Mouse (Mus musculus): Measurements from ENCODE around the gene Gm17535. TPM values are rescaled to one million over a fixed set of nuclear protein-coding genes. Genes with fewer than 3 reads are reported as not detected.
"Not testable (repeated sequence)": the region's sequence is repeated elsewhere in the genome, so short reads cannot be mapped to it uniquely, and the experiment has no call there.

The Gm17535 gene
- polyA plus RNA-seq, 1 experiment from 2014 or later: not detected

DNA sequence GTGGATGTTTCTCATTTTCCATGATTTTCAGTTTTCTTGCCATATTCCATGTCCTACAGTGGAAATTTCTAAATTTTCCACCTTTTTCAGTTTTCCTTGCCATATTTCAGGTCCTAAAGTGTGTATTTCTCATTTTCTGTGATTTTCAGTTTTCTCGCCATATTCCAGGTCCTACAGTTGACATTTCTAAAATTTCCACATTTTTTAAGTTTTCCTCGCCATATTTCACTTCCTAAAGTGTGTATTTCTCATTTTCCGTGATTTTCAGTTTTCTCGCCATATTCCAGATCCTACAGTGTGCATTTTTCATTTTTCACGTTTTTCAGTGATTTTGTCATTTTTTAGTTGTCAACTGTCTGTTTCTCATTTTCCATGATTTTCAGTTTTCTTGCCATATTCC lies 25.1 kb upstream of the Gm17535 start:
- H3K9me3 ChIP-seq (ENCODE audit: control insufficient read depth, low read length); H3K9ac ChIP-seq (replicated peaks; ENCODE audit: low read length); H3K4me1 ChIP-seq (ENCODE audit: control insufficient read depth, insufficient read depth, low read length); H3K36me3 ChIP-seq (ENCODE audit: control insufficient read depth, insufficient read depth, low read length); H3K4me2 ChIP-seq (ENCODE audit: low read length); H3K27ac ChIP-seq (replicated peaks; ENCODE audit: low read depth, low read length); H3K4me3 ChIP-seq (replicated peaks; ENCODE audit: low read depth, low read length); H3K27me3 ChIP-seq (ENCODE audit: control insufficient read depth, insufficient read depth, low read length); DNase-seq: not testable (repeated sequence)
- ATAC-seq (ENCODE audit: low FRiP score, low TSS enrichment): peak; percentile 51
- no CpG with 5 or more reads among the region's 5 CpGs for WGBS

DNA sequence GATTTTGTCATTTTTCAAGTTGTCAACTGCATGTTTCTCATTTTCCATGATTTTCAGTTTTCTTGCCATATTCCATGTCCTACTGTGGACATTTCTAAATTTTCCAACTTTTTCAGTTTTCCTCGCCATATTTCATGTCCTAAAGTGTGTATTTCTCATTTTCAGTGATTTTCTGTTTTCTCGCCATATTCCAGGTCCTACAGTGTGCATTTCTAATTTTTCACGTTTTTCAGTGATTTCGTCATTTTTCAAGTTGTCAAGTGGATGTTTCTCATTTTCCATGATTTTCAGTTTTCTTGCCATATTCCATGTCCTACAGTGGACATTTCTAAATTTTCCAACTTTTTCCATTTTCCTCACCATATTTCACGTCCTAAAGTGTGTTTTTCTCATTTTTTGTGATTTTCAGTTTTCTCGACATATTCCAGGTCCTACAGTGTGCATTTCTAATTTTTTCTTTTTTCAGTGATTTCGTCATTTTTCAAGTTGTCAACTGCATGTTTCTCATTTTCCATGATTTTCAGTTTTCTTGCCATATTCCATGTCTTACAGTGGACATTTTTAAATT lies 22.3 kb upstream of the Gm17535 start:
- not testable (repeated sequence) for H3K36me3 ChIP-seq (ENCODE audit: control insufficient read depth, insufficient read depth, low read length); ATAC-seq (ENCODE audit: low FRiP score, low TSS enrichment); H3K4me1 ChIP-seq (ENCODE audit: control insufficient read depth, insufficient read depth, low read length); DNase-seq; H3K4me3 ChIP-seq (replicated peaks; ENCODE audit: low read depth, low read length); H3K27ac ChIP-seq (replicated peaks; ENCODE audit: low read depth, low read length); H3K4me2 ChIP-seq (ENCODE audit: low read length); H3K27me3 ChIP-seq (ENCODE audit: control insufficient read depth, insufficient read depth, low read length); H3K9ac ChIP-seq (replicated peaks; ENCODE audit: low read length); H3K9me3 ChIP-seq (ENCODE audit: control insufficient read depth, low read length)
- 82% methylated on average over 2 of the region's 7 CpGs for WGBS

DNA sequence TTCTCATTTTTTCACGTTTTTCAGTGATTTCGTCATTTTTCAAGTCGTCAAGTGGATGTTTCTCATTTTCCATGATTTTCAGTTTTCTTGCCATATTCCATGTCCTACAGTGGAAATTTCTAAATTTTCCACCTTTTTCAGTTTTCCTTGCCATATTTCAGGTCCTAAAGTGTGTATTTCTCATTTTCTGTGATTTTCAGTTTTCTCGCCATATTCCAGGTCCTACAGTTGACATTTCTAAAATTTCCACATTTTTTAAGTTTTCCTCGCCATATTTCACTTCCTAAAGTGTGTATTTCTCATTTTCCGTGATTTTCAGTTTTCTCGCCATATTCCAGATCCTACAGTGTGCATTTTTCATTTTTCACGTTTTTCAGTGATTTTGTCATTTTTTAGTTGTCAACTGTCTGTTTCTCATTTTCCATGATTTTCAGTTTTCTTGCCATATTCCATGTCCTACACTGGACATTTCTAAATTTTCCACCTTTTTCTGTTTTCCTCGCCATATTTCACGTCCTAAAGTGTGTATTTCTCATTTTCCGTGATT lies 21.6 kb upstream of the Gm17535 start, which contains the start of gene Gm10721:
Gm10721 (plus strand) TSS at position 408 of the 547 bp plus-strand sequence.
- H3K4me2 ChIP-seq (ENCODE audit: low read length); H3K9ac ChIP-seq (replicated peaks; ENCODE audit: low read length); H3K27me3 ChIP-seq (ENCODE audit: control insufficient read depth, insufficient read depth, low read length); DNase-seq; H3K36me3 ChIP-seq (ENCODE audit: control insufficient read depth, insufficient read depth, low read length); H3K4me1 ChIP-seq (ENCODE audit: control insufficient read depth, insufficient read depth, low read length); H3K4me3 ChIP-seq (replicated peaks; ENCODE audit: low read depth, low read length); H3K27ac ChIP-seq (replicated peaks; ENCODE audit: low read depth, low read length); H3K9me3 ChIP-seq (ENCODE audit: control insufficient read depth, low read length): not testable (repeated sequence)
- peak; percentile 65 for ATAC-seq (ENCODE audit: low FRiP score, low TSS enrichment)
- no CpG with 5 or more reads among the region's 11 CpGs for WGBS

DNA sequence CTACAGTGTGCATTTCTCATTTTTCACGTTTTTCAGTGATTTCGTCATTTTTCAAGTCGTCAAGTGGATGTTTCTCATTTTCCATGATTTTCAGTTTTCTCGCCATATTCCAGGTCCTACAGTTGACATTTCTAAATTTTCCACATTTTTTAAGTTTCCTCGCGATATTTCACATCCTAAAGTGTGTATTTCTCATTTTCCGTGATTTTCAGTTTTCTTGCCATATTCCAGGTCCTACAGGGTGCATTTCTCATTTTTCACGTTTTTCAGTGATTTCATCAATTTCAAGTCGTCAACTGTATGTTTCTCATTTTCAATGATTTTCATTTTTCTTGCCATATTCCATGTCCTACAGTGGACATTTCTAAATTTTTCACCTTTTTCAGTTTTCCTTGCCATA lies 19.0 kb upstream of the Gm17535 start, which contains the start of gene Gm10720:
Gm10720 (plus strand) TSS at position 301 of the 400 bp plus-strand sequence.
- WGBS: 62% methylated on average over 4 of the region's 9 CpGs
- H3K27ac ChIP-seq (replicated peaks; ENCODE audit: low read depth, low read length); H3K9me3 ChIP-seq (ENCODE audit: control insufficient read depth, low read length); DNase-seq; H3K27me3 ChIP-seq (ENCODE audit: control insufficient read depth, insufficient read depth, low read length); H3K4me2 ChIP-seq (ENCODE audit: low read length); ATAC-seq (ENCODE audit: low FRiP score, low TSS enrichment); H3K9ac ChIP-seq (replicated peaks; ENCODE audit: low read length); H3K36me3 ChIP-seq (ENCODE audit: control insufficient read depth, insufficient read depth, low read length); H3K4me3 ChIP-seq (replicated peaks; ENCODE audit: low read depth, low read length); H3K4me1 ChIP-seq (ENCODE audit: control insufficient read depth, insufficient read depth, low read length): not testable (repeated sequence)

DNA sequence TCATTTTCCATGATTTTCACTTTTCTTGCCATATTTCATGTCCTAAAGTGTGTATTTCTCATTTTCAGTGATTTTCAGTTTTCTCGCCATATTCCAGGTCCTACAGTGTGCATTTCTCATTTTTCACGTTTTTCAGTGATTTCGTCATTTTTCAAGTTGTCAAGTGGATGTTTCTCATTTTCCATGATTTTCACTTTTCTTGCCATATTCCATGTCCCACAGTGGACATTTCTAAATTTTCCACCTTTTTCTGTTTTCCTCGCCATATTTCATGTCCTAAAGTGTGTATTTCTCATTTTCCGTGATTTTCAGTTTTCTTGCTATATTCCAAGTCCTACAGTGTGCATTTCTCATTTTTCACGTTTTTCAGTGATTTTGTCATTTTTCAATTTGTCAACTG lies 18.5 kb upstream of the Gm17535 start:
- 77% methylated on average over 4 of the region's 6 CpGs for WGBS
- H3K36me3 ChIP-seq (ENCODE audit: control insufficient read depth, insufficient read depth, low read length); H3K4me3 ChIP-seq (replicated peaks; ENCODE audit: low read depth, low read length); H3K27ac ChIP-seq (replicated peaks; ENCODE audit: low read depth, low read length); DNase-seq; ATAC-seq (ENCODE audit: low FRiP score, low TSS enrichment); H3K4me1 ChIP-seq (ENCODE audit: control insufficient read depth, insufficient read depth, low read length); H3K9me3 ChIP-seq (ENCODE audit: control insufficient read depth, low read length); H3K27me3 ChIP-seq (ENCODE audit: control insufficient read depth, insufficient read depth, low read length); H3K9ac ChIP-seq (replicated peaks; ENCODE audit: low read length); H3K4me2 ChIP-seq (ENCODE audit: low read length): not testable (repeated sequence)

DNA sequence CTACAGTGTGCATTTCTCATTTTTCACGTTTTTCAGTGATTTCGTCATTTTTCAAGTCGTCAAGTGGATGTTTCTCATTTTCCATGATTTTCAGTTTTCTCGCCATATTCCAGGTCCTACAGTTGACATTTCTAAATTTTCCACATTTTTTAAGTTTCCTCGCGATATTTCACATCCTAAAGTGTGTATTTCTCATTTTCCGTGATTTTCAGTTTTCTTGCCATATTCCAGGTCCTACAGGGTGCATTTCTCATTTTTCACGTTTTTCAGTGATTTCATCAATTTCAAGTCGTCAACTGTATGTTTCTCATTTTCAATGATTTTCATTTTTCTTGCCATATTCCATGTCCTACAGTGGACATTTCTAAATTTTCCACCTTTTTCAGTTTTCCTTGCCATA lies 17.3 kb upstream of the Gm17535 start, which contains the start of gene Gm10719:
Gm10719 (plus strand) TSS at position 301 of the 400 bp plus-strand sequence.
- not testable (repeated sequence) for H3K4me2 ChIP-seq (ENCODE audit: low read length); H3K4me1 ChIP-seq (ENCODE audit: control insufficient read depth, insufficient read depth, low read length); DNase-seq; ATAC-seq (ENCODE audit: low FRiP score, low TSS enrichment); H3K27ac ChIP-seq (replicated peaks; ENCODE audit: low read depth, low read length); H3K9ac ChIP-seq (replicated peaks; ENCODE audit: low read length); H3K36me3 ChIP-seq (ENCODE audit: control insufficient read depth, insufficient read depth, low read length); H3K4me3 ChIP-seq (replicated peaks; ENCODE audit: low read depth, low read length); H3K27me3 ChIP-seq (ENCODE audit: control insufficient read depth, insufficient read depth, low read length); H3K9me3 ChIP-seq (ENCODE audit: control insufficient read depth, low read length)
- 78% methylated on average over 1 of the region's 9 CpGs for WGBS

DNA sequence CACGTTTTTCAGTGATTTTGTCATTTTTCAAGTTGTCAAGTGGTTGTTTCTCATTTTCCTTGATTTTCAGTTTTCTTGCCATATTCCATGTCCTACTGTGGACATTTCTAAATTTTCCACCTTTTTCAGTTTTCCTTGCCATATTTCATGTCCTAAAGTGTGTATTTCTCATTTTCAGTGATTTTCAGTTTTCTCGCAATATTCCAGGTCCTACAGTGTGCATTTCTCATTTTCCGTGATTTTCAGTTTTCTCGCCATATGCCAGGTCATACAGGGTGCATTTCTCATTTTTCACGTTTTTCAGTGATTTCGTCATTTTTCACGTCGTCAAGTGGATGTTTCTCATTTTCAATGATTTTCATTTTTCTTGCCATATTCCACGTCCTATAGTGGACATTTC lies 15.5 kb upstream of the Gm17535 start:
- H3K4me3 ChIP-seq (replicated peaks; ENCODE audit: low read depth, low read length); DNase-seq; H3K4me2 ChIP-seq (ENCODE audit: low read length); H3K9me3 ChIP-seq (ENCODE audit: control insufficient read depth, low read length); ATAC-seq (ENCODE audit: low FRiP score, low TSS enrichment); H3K9ac ChIP-seq (replicated peaks; ENCODE audit: low read length); H3K27me3 ChIP-seq (ENCODE audit: control insufficient read depth, insufficient read depth, low read length); H3K27ac ChIP-seq (replicated peaks; ENCODE audit: low read depth, low read length); H3K4me1 ChIP-seq (ENCODE audit: control insufficient read depth, insufficient read depth, low read length); H3K36me3 ChIP-seq (ENCODE audit: control insufficient read depth, insufficient read depth, low read length): not testable (repeated sequence)
- 72% methylated on average over 9 of the region's 9 CpGs for WGBS

DNA sequence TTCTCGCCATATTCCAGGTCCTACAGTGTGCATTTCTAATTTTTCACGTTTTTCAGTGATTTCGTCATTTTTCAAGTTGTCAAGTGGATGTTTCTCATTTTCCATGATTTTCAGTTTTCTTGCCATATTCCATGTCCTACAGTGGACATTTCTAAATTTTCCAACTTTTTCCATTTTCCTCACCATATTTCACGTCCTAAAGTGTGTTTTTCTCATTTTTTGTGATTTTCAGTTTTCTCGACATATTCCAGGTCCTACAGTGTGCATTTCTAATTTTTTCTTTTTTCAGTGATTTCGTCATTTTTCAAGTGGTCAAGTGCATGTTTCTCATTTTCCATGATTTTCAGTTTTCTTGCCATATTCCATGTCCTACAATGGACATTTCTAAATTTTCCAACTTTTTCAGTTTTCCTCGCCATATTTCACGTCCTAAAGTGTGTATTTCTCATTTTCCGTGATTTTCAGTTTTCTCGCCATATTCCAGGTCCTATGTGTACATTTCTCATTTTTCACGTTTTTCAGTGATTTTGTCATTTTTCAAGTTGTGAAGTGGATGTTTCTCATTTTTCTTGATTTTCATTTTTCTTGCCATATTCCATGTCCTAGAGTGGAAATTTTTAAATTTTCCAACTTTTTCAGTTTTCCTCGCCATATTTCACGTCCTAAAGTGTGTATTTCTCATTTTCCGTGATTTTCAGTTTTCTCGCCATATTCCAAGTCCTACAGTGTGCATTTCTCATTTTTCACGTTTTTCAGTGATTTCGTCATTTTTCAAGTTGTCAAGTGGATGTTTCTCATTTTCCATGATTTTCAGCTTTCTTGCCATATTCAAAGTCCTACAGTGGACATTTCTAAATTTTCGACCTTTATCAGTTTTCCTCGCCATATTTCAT lies 14.3 kb upstream of the Gm17535 start:
- DNase-seq; H3K4me1 ChIP-seq (ENCODE audit: control insufficient read depth, insufficient read depth, low read length); H3K36me3 ChIP-seq (ENCODE audit: control insufficient read depth, insufficient read depth, low read length); H3K27ac ChIP-seq (replicated peaks; ENCODE audit: low read depth, low read length); H3K9ac ChIP-seq (replicated peaks; ENCODE audit: low read length); H3K9me3 ChIP-seq (ENCODE audit: control insufficient read depth, low read length); H3K4me2 ChIP-seq (ENCODE audit: low read length); H3K27me3 ChIP-seq (ENCODE audit: control insufficient read depth, insufficient read depth, low read length); H3K4me3 ChIP-seq (replicated peaks; ENCODE audit: low read depth, low read length): not testable (repeated sequence)
- peak; percentile 71 for ATAC-seq (ENCODE audit: low FRiP score, low TSS enrichment)
- WGBS: 78% methylated on average over 11 of the region's 19 CpGs

Measured in midbrain, embryonic 14.5 days (tissue).